In the genomic region with DNA sequence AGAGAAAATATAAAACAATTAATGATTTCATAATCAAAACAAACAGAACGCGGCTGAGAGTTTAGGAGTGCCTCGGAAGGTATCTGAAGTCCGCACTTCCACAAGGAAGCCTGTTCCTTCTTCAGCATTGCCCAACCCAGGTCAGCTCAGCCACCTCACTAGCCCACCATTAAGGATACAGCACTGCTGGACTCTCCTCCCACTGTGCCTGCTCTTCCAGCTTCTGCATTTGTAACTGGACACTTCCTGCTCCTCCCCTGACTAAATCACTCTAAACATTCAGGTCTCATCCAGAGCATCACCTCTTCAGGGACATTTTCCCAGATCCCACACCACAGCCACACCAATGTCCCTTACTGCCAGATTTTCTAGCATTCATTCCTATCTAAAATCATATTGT, we compare ENCODE assay signal across 8 mouse cellular contexts. TPM values are rescaled to one million over a fixed set of nuclear protein-coding genes. Genes with fewer than 3 reads are reported as not detected.
DNase-seq lines count a peak whose midpoint lies in the region; ATAC-seq and TF ChIP-seq lines count a peak whose summit lies in the region.

No protein-coding gene starts in this region.

- no peak for TF ChIP-seq CTCF in left cerebral cortex, adult 2 months (IDR thresholded peaks at IDR 0.05)

- H3K4me3 ChIP-seq in left cerebral cortex, adult 2 months = peak overlapping the region; percentile 89
- H3K4me3 ChIP-seq in forebrain, embryonic 13.5 days = peak overlapping the region; percentile 79
- H3K4me3 ChIP-seq in limb, embryonic 11.5 days (ENCODE audit: low read depth, low read length) = no peak overlapping the region

- H3K4me1 ChIP-seq in forebrain, embryonic 13.5 days = peaks cover 38% of the 10 kb centered on the region
- no peaks in the 10 kb centered on the region for H3K4me1 ChIP-seq in limb, embryonic 11.5 days (ENCODE audit: control insufficient read depth, insufficient read depth, low read length)

- 0 out of 2 replicates have a peak, but pooled peaks cover 5% of the 10 kb centered on the region for H3K36me3 ChIP-seq in forebrain, embryonic 13.5 days (ENCODE audit: poor library complexity, severe bottlenecking)
- no peaks in the 10 kb centered on the region for H3K36me3 ChIP-seq in limb, embryonic 11.5 days (ENCODE audit: control insufficient read depth, insufficient read depth, low read length)

- ATAC-seq in forebrain, embryonic 13.5 days = no peak
- no peak for ATAC-seq in limb, embryonic 11.5 days (ENCODE audit: insufficient number of reproducible peaks, low FRiP score, low TSS enrichment, low read depth)

- H3K27ac ChIP-seq in left cerebral cortex, adult 2 months = peak overlapping the region; percentile 6; the same call in 1 of the 2 replicates
- no peak overlapping the region for H3K27ac ChIP-seq in forebrain, embryonic 13.5 days
- H3K27ac ChIP-seq in limb, embryonic 11.5 days (replicated peaks; ENCODE audit: low read depth, low read length) = no peak overlapping the region

- WGBS in forebrain, embryonic 13.5 days = 79% methylated on average over 4 of the region's 4 CpGs
- 26% methylated on average over 4 of the region's 4 CpGs for WGBS in limb, embryonic 11.5 days

- no peak for DNase-seq in left cerebral cortex, adult 2 months (ENCODE audit: extremely low spot score in 1 of 2, low spot score in 2 of 2)
- DNase-seq in left cerebral cortex, adult 18-20 months (ENCODE audit: low spot score in 2 of 2) = no peak
- peak; percentile 23 for DNase-seq in limb, embryonic 11.5 days (ENCODE audit: low spot score)
- peak; percentile 9 for DNase-seq in mesoderm, embryonic 11.5 days (ENCODE audit: low read depth, low spot score)
- DNase-seq in adrenal gland, postnatal 25 days = no peak
- no peak for DNase-seq in spleen, adult 12 weeks (ENCODE audit: low spot score)
- DNase-seq in ovary, adult 18-20 months (ENCODE audit: low spot score) = no peak

- H3K9ac ChIP-seq in forebrain, embryonic 13.5 days = peak overlapping the region; percentile 92
- no peak overlapping the region for H3K9ac ChIP-seq in limb, embryonic 11.5 days (ENCODE audit: low read length)

- no peaks in the 10 kb centered on the region for H3K27me3 ChIP-seq in forebrain, embryonic 13.5 days
- no peaks in the 10 kb centered on the region for H3K27me3 ChIP-seq in limb, embryonic 11.5 days (ENCODE audit: control insufficient read depth, insufficient read depth, low read length)

- no peaks in the 10 kb centered on the region for H3K9me3 ChIP-seq in forebrain, embryonic 13.5 days (replicated peaks)
- H3K9me3 ChIP-seq in limb, embryonic 11.5 days (ENCODE audit: control insufficient read depth, low read length) = no peaks in the 10 kb centered on the region

- peak overlapping the region; percentile 63 for H3K4me2 ChIP-seq in forebrain, embryonic 13.5 days
- no peak overlapping the region for H3K4me2 ChIP-seq in limb, embryonic 11.5 days (ENCODE audit: low read depth, severe bottlenecking)

- intact Hi-C loops in left cerebral cortex, adult 2 months (cut with DNase I) = loop anchor here (10.0 kb wide), 1 partner anchor 221 kb away; a partner anchor contains a TSS

RNA-seq across cellular contexts. Expression of a gene that starts 1.4 kb away (rescaled TPM):
- 10 to 100 TPM; 63.8 to 69.7 TPM for total RNA-seq in left cerebral cortex, adult 2 months (2021)
- total RNA-seq in left cerebral cortex, adult 18-20 months (2021) = 10 to 100 TPM; 61.8 to 63.7 TPM
- polyA plus RNA-seq in forebrain, embryonic 13.5 days (2015; fragmentation: Nextera tagmentation; extraction: Ambion mirVana) = 161 and 167 TPM in 2 replicates
- polyA plus RNA-seq in limb, embryonic 11.5 days (2014; fragmentation: Nextera tagmentation; extraction: Ambion mirVana) = 99.6 and 111 TPM in 2 replicates
- total RNA-seq in adrenal gland, postnatal 25 days (2021) = 43.9 and 49.1 TPM in 2 replicates

Comparison
In these comparisons a context has a peak if more than half of its experiments do, and no peak if none do; other contexts are left out.
1. DNase-seq: peak in limb, embryonic 11.5 days (single experiment) and mesoderm, embryonic 11.5 days (single experiment); none in left cerebral cortex, adult 2 months (0 of 2), left cerebral cortex, adult 18-20 months (0 of 2), adrenal gland, postnatal 25 days (single experiment), spleen, adult 12 weeks (single experiment) and ovary, adult 18-20 months (single experiment).